Mouse (Mus musculus): Measurements from ENCODE around the gene Lst1. TPM values are rescaled to one million over a fixed set of nuclear protein-coding genes. Genes with fewer than 3 reads are reported as not detected.

Gene Lst1
- polyA plus RNA-seq, 1 experiment from 2014 or later, result 29.0 TPM

- Histone ChIP-seq H3K4me1 (replicated peaks) (peaks cover 10% of the 10 kb centered on the region), H3K27ac (no peak overlapping the region), H3K4me3 (replicated peaks) (no peak overlapping the region), H3K9me3 (replicated peaks) (no peaks in the 10 kb centered on the region), H3K4me2 (no peak overlapping the region), H3K27me3 (no peaks in the 10 kb centered on the region), H3K9ac (no peak overlapping the region), H3K36me3 (peaks cover 100% of the 10 kb centered on the region)
- DNase-seq (no peak), ATAC-seq (ENCODE audit: low read depth) (no peak)
- 87% methylated on average over 33 of the region's 33 CpGs for WGBS (ENCODE audit: insufficient replicate concordance)
Measured at GRCm38 (mm10) chr17:35156461-35157200, 31.6 kb downstream of the Lst1 start.

GRCm38 (mm10) chr17:35155451-35155850 is 32.8 kb downstream of the Lst1 start:
- ATAC-seq (ENCODE audit: low read depth) (no peak), DNase-seq (no peak)
- H3K36me3 ChIP-seq, result peaks cover 99% of the 10 kb centered on the region
- 0 out of 2 replicates have a peak, but pooled peaks cover 6% of the 10 kb centered on the region for H3K4me1 ChIP-seq (replicated peaks)
- 90% methylated on average over 12 of the region's 12 CpGs for WGBS (ENCODE audit: insufficient replicate concordance)
- H3K27me3 ChIP-seq, result no peaks in the 10 kb centered on the region
- H3K9me3 ChIP-seq (replicated peaks), result no peaks in the 10 kb centered on the region
- no peak overlapping the region for H3K9ac ChIP-seq
- H3K4me2 ChIP-seq, result no peak overlapping the region
- H3K4me3 ChIP-seq (replicated peaks), result no peak overlapping the region
- H3K27ac ChIP-seq, result no peak overlapping the region

GRCm38 (mm10) chr17:35154616-35155015 is 33.6 kb downstream of the Lst1 start:
- Histone ChIP-seq H3K4me3 (replicated peaks) (no peak overlapping the region), H3K9me3 (replicated peaks) (no peaks in the 10 kb centered on the region), H3K4me1 (replicated peaks) (0 out of 2 replicates have a peak, but pooled peaks cover 6% of the 10 kb centered on the region), H3K27ac (no peak overlapping the region), H3K9ac (no peak overlapping the region), H3K27me3 (no peaks in the 10 kb centered on the region), H3K36me3 (peaks cover 99% of the 10 kb centered on the region), H3K4me2 (no peak overlapping the region)
- WGBS (ENCODE audit: insufficient replicate concordance), result 85% methylated on average over 7 of the region's 7 CpGs
- DNase-seq (no peak), ATAC-seq (ENCODE audit: low read depth) (no peak)

GRCm38 (mm10) chr17:35153931-35154330 is 34.3 kb downstream of the Lst1 start:
- WGBS (ENCODE audit: insufficient replicate concordance), result 86% methylated on average over 4 of the region's 4 CpGs

GRCm38 (mm10) chr17:35153077-35153476 is 35.2 kb downstream of the Lst1 start:
- Histone ChIP-seq H3K36me3 (peaks cover 99% of the 10 kb centered on the region), H3K27me3 (no peaks in the 10 kb centered on the region), H3K9ac (no peak overlapping the region), H3K4me2 (no peak overlapping the region), H3K4me3 (replicated peaks) (no peak overlapping the region), H3K27ac (no peak overlapping the region), H3K4me1 (replicated peaks) (0 out of 2 replicates have a peak, but pooled peaks cover 6% of the 10 kb centered on the region), H3K9me3 (replicated peaks) (no peaks in the 10 kb centered on the region)
- WGBS (ENCODE audit: insufficient replicate concordance), result 83% methylated on average over 9 of the region's 9 CpGs
- DNase-seq (no peak), ATAC-seq (ENCODE audit: low read depth) (no peak)

More at GRCm38 (mm10) chr17:35153931-35154330, 34.3 kb downstream of the Lst1 start:
- Histone ChIP-seq H3K27ac (no peak overlapping the region), H3K4me3 (replicated peaks) (no peak overlapping the region), H3K9me3 (replicated peaks) (no peaks in the 10 kb centered on the region), H3K27me3 (no peaks in the 10 kb centered on the region), H3K9ac (no peak overlapping the region), H3K4me1 (replicated peaks) (0 out of 2 replicates have a peak, but pooled peaks cover 6% of the 10 kb centered on the region), H3K36me3 (peaks cover 99% of the 10 kb centered on the region), H3K4me2 (no peak overlapping the region)
- DNase-seq, result no peak
- no peak for ATAC-seq (ENCODE audit: low read depth)

- Histone ChIP-seq H3K9ac (no peak overlapping the region), H3K9me3 (replicated peaks) (no peaks in the 10 kb centered on the region), H3K4me3 (replicated peaks) (no peak overlapping the region), H3K27ac (no peak overlapping the region), H3K4me1 (replicated peaks) (0 out of 2 replicates have a peak, but pooled peaks cover 6% of the 10 kb centered on the region), H3K27me3 (no peaks in the 10 kb centered on the region), H3K4me2 (no peak overlapping the region), H3K36me3 (peaks cover 98% of the 10 kb centered on the region)
- DNase-seq (no peak), ATAC-seq (ENCODE audit: low read depth) (no peak)
- 93% methylated on average over 4 of the region's 4 CpGs for WGBS (ENCODE audit: insufficient replicate concordance)
Measured at GRCm38 (mm10) chr17:35152121-35152520, 36.1 kb downstream of the Lst1 start.

GRCm38 (mm10) chr17:35147922-35148639 is 40.2 kb downstream of the Lst1 start:
- peak overlapping the region; percentile 38; the same call in 1 of the 2 replicates for H3K27ac ChIP-seq
- DNase-seq, result no peak
- no peak overlapping the region for H3K9ac ChIP-seq
- no peaks in the 10 kb centered on the region for H3K27me3 ChIP-seq
- no peak overlapping the region for H3K4me2 ChIP-seq
- ATAC-seq (ENCODE audit: low read depth), result no peak
- 63% methylated on average over 5 of the region's 5 CpGs for WGBS (ENCODE audit: insufficient replicate concordance)
- H3K4me1 ChIP-seq (replicated peaks), result 0 out of 2 replicates have a peak, but pooled peaks cover 4% of the 10 kb centered on the region
- H3K4me3 ChIP-seq (replicated peaks), result no peak overlapping the region
- H3K9me3 ChIP-seq (replicated peaks), result no peaks in the 10 kb centered on the region
- H3K36me3 ChIP-seq, result peaks cover 98% of the 10 kb centered on the region

GRCm38 (mm10) chr17:35147348-35147747 is 40.9 kb downstream of the Lst1 start:
- DNase-seq, result no peak
- Histone ChIP-seq H3K4me3 (replicated peaks) (no peak overlapping the region), H3K27me3 (no peaks in the 10 kb centered on the region), H3K4me1 (replicated peaks) (0 out of 2 replicates have a peak, but pooled peaks cover 4% of the 10 kb centered on the region), H3K9me3 (replicated peaks) (no peaks in the 10 kb centered on the region), H3K4me2 (no peak overlapping the region), H3K36me3 (peaks cover 98% of the 10 kb centered on the region), H3K9ac (no peak overlapping the region), H3K27ac (peak overlapping the region; percentile 38; the same call in 1 of the 2 replicates)
- WGBS (ENCODE audit: insufficient replicate concordance), result 59% methylated on average over 3 of the region's 3 CpGs
- no peak for ATAC-seq (ENCODE audit: low read depth)

- Histone ChIP-seq H3K4me1 (replicated peaks) (0 out of 2 replicates have a peak, but pooled peaks cover 4% of the 10 kb centered on the region), H3K27ac (no peak overlapping the region), H3K4me2 (no peak overlapping the region), H3K36me3 (peaks cover 98% of the 10 kb centered on the region), H3K27me3 (no peaks in the 10 kb centered on the region), H3K4me3 (replicated peaks) (no peak overlapping the region), H3K9ac (no peak overlapping the region), H3K9me3 (replicated peaks) (no peaks in the 10 kb centered on the region)
- 88% methylated on average over 5 of the region's 5 CpGs for WGBS (ENCODE audit: insufficient replicate concordance)
- ATAC-seq (ENCODE audit: low read depth), result no peak
- DNase-seq, result no peak
Measured at GRCm38 (mm10) chr17:35146139-35146538, 42.1 kb downstream of the Lst1 start.

GRCm38 (mm10) chr17:35141971-35142370 is 46.3 kb downstream of the Lst1 start:
- Histone ChIP-seq H3K4me3 (replicated peaks) (no peak overlapping the region), H3K27ac (no peak overlapping the region), H3K27me3 (no peaks in the 10 kb centered on the region), H3K4me1 (replicated peaks) (peaks cover 9% of the 10 kb centered on the region), H3K36me3 (peaks cover 90% of the 10 kb centered on the region), H3K4me2 (no peak overlapping the region), H3K9ac (no peak overlapping the region), H3K9me3 (replicated peaks) (no peaks in the 10 kb centered on the region)
- WGBS (ENCODE audit: insufficient replicate concordance), result 79% methylated on average over 6 of the region's 6 CpGs
- DNase-seq (no peak), ATAC-seq (ENCODE audit: low read depth) (no peak)

- 81% methylated on average over 16 of the region's 16 CpGs for WGBS (ENCODE audit: insufficient replicate concordance)
Measured at GRCm38 (mm10) chr17:35140490-35140996, 47.7 kb downstream of the Lst1 start.

More at GRCm38 (mm10) chr17:35140490-35140996, 47.7 kb downstream of the Lst1 start:
- Histone ChIP-seq H3K4me2 (no peak overlapping the region), H3K9ac (no peak overlapping the region), H3K27me3 (no peaks in the 10 kb centered on the region), H3K4me3 (replicated peaks) (no peak overlapping the region), H3K4me1 (replicated peaks) (peaks cover 20% of the 10 kb centered on the region), H3K9me3 (replicated peaks) (no peaks in the 10 kb centered on the region), H3K36me3 (peaks cover 76% of the 10 kb centered on the region), H3K27ac (no peak overlapping the region)
- ATAC-seq (ENCODE audit: low read depth) (no peak), DNase-seq (no peak)
